Mouse (Mus musculus) midbrain, embryonic 10.5 days (tissue): ENCODE results near the gene Myo9a. TPM values are rescaled to one million over a fixed set of nuclear protein-coding genes. Genes with fewer than 3 reads are reported as not detected.
"Not testable (repeated sequence)": the region's sequence is repeated elsewhere in the genome, so short reads cannot be mapped to it uniquely, and the experiment has no call there.

Source experiments
- DNase-seq: peaks from one replicate; pipeline ENCODE4 v3.0.0-alpha.2; 2017; ENCODE audit warnings: low spot score
- H3K27ac ChIP-seq: fragments of 300-500 bp; sonication (generic); replicated peaks from 2 replicates; pipeline ENCODE4 v1.5.1; 2016; ENCODE audit warnings: mild to moderate bottlenecking
- H3K27me3 ChIP-seq: fragments of 300-500 bp; sonication (generic); 2 replicates; pipeline ENCODE4 v1.6.1; 2016; ENCODE audit warnings: low read depth, mild to moderate bottlenecking; ENCODE audit not compliant: poor library complexity, severe bottlenecking
- H3K36me3 ChIP-seq: fragments of 300-500 bp; sonication (generic); 2 replicates; pipeline ENCODE4 v1.6.1; 2016; ENCODE audit warnings: mild to moderate bottlenecking, moderate library complexity
- H3K4me1 ChIP-seq: fragments of 300-500 bp; sonication (generic); 2 replicates; pipeline ENCODE4 v1.6.1; 2016
- H3K4me3 ChIP-seq: fragments of 300-500 bp; sonication (generic); 2 replicates; pipeline ENCODE4 v1.5.1; 2016; ENCODE audit warnings: mild to moderate bottlenecking, moderate library complexity
- H3K9me3 ChIP-seq: fragments of 300-500 bp; sonication (generic); replicated peaks from 2 replicates; pipeline ENCODE4 v1.6.1; 2016; ENCODE audit warnings: mild to moderate bottlenecking
- WGBS: fragments of 180-500 bp; shearing (Covaris S2); methylation state at CpG from one replicate; pipeline ENCODE4 v1.1.7; 2016; 5-methylcytosine and 5-hydroxymethylcytosine counted together
- polyA plus RNA-seq: library from polyadenylated mRNA; unstranded; fragments of >200 nt; fragmentation: Nextera tagmentation; extraction: Ambion mirVana; gene quantifications from 2 replicates; pipeline ENCODE4 v1.2.1, GENCODE M21; 2016

The Myo9a gene
- polyA plus RNA-seq, 1 experiment from 2014 or later, result 10.4 TPM

- Histone ChIP-seq H3K36me3 (no peaks in the 10 kb centered on the region), H3K27ac (no peak overlapping the region), H3K4me1 (peaks cover 15% of the 10 kb centered on the region), H3K9me3 (no peaks in the 10 kb centered on the region), H3K27me3 (no peaks in the 10 kb centered on the region; the same call in 1 of the 2 replicates), H3K4me3 (no peak overlapping the region)
- DNase-seq, result no peak
- 84% methylated on average over 6 of the region's 6 CpGs for WGBS
Observed at GRCm38 (mm10) chr9:59955692-59956091, 205.0 kb downstream of the Myo9a start.

DNA sequence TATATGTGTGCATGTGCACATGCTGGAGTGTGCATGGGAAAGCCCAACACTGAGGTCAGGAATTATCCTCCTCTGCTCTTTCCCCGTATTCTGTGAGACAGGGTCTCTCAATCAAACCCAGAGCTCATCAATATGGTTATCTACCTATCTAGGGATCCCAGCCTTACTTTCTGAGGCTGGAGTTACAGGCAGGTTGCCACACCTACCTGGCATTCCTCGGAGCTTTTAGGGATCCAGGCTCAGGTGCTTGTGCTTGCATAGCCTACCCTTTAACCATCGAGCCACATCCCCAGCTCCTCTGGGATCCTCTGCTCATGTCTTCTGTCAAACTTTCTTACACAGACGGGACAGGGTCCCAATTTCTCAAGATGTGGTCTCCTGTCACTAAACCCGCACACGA lies 205.8 kb downstream of the Myo9a start:
- DNase-seq, result no peak
- WGBS, result 46% methylated on average over 6 of the region's 6 CpGs
- H3K9me3 ChIP-seq, result no peaks in the 10 kb centered on the region
- no peak overlapping the region for H3K4me3 ChIP-seq
- no peaks in the 10 kb centered on the region; the same call in 1 of the 2 replicates for H3K27me3 ChIP-seq
- peaks cover 19% of the 10 kb centered on the region for H3K4me1 ChIP-seq
- no peaks in the 10 kb centered on the region for H3K36me3 ChIP-seq
- no peak overlapping the region for H3K27ac ChIP-seq

GRCm38 (mm10) chr9:59958115-59958514 lies 207.4 kb downstream of the Myo9a start:
- not testable (repeated sequence) for DNase-seq
- H3K4me1 ChIP-seq, result peaks cover 15% of the 10 kb centered on the region

GRCm38 (mm10) chr9:59959276-59959675 lies 208.6 kb downstream of the Myo9a start:
- WGBS, result 3% methylated on average over 8 of the region's 8 CpGs
- no peaks in the 10 kb centered on the region for H3K36me3 ChIP-seq

More at GRCm38 (mm10) chr9:59958115-59958514, 207.4 kb downstream of the Myo9a start:
- not testable (repeated sequence) for H3K36me3 ChIP-seq, H3K4me3 ChIP-seq, H3K9me3 ChIP-seq, H3K27me3 ChIP-seq, H3K27ac ChIP-seq
- WGBS, result 97% methylated on average over 1 of the region's 1 CpGs

DNA sequence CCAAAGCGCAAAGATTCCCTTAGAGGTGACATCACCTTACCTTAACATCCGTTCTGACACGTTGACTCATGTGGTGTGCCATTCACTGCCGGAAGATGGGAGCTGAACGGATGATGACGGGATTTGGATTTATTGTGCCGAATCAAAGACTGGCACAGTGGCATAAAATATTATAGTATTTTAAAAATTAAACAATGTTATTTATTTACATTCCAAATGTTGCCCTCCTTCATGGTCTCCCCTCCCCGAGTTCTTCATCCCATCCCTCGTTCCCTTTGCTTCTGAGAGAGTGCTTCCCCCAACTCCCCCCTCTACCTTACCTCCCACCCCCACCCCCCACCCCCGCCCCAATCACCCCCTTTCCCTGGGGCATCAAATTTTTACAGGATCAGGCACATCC lies 209.9 kb downstream of the Myo9a start, which contains the start of gene Nr2e3:
Gene Nr2e3 (minus strand): TSS at position 101 of the 400 bp plus-strand sequence.
- no peak for DNase-seq
- no peaks in the 10 kb centered on the region for H3K9me3 ChIP-seq
- H3K36me3 ChIP-seq, result no peaks in the 10 kb centered on the region
- H3K4me1 ChIP-seq, result peaks cover 14% of the 10 kb centered on the region
- no peak within 1 kb of the TSS for H3K27ac ChIP-seq
- no peaks in the 10 kb centered on the region; the same call in 1 of the 2 replicates for H3K27me3 ChIP-seq
- no peak within 1 kb of the TSS for H3K4me3 ChIP-seq
- WGBS, result 91% methylated on average over 10 of the region's 10 CpGs

More at GRCm38 (mm10) chr9:59959276-59959675, 208.6 kb downstream of the Myo9a start:
- Histone ChIP-seq H3K4me3 (no peak overlapping the region), H3K4me1 (peaks cover 15% of the 10 kb centered on the region), H3K27me3 (no peaks in the 10 kb centered on the region; the same call in 1 of the 2 replicates), H3K9me3 (no peaks in the 10 kb centered on the region), H3K27ac (no peak overlapping the region)
- DNase-seq, result peak; percentile 90

- no peaks in the 10 kb centered on the region for H3K36me3 ChIP-seq
- WGBS, result 73% methylated on average over 14 of the region's 14 CpGs
- no peak overlapping the region for H3K27ac ChIP-seq
- H3K4me3 ChIP-seq, result no peak overlapping the region
- peaks cover 17% of the 10 kb centered on the region for H3K4me1 ChIP-seq
- no peaks in the 10 kb centered on the region; the same call in 1 of the 2 replicates for H3K27me3 ChIP-seq
- DNase-seq, result no peak
- no peaks in the 10 kb centered on the region for H3K9me3 ChIP-seq
Observed at GRCm38 (mm10) chr9:59961201-59961955, 210.7 kb downstream of the Myo9a start.

- Histone ChIP-seq H3K9me3 (no peaks in the 10 kb centered on the region), H3K36me3 (no peaks in the 10 kb centered on the region), H3K27ac (no peak overlapping the region), H3K4me3 (no peak overlapping the region), H3K4me1 (peaks cover 17% of the 10 kb centered on the region), H3K27me3 (no peaks in the 10 kb centered on the region; the same call in 1 of the 2 replicates)
- no peak for DNase-seq
- WGBS, result 74% methylated on average over 3 of the region's 3 CpGs
Observed at GRCm38 (mm10) chr9:59964367-59964766, 213.7 kb downstream of the Myo9a start.

GRCm38 (mm10) chr9:59965046-59965445 lies 214.3 kb downstream of the Myo9a start:
- no peaks in the 10 kb centered on the region for H3K36me3 ChIP-seq
- WGBS, result 84% methylated on average over 10 of the region's 10 CpGs
- no peak overlapping the region for H3K27ac ChIP-seq
- H3K9me3 ChIP-seq, result no peaks in the 10 kb centered on the region
- no peak overlapping the region for H3K4me3 ChIP-seq
- H3K27me3 ChIP-seq, result no peaks in the 10 kb centered on the region; the same call in 1 of the 2 replicates
- peaks cover 14% of the 10 kb centered on the region for H3K4me1 ChIP-seq
- no peak for DNase-seq

GRCm38 (mm10) chr9:59969383-59969782 lies 218.7 kb downstream of the Myo9a start:
- Histone ChIP-seq H3K36me3 (no peaks in the 10 kb centered on the region), H3K27me3 (no peaks in the 10 kb centered on the region), H3K4me1 (peaks cover 9% of the 10 kb centered on the region; the same call in 1 of the 2 replicates), H3K9me3 (no peaks in the 10 kb centered on the region), H3K27ac (no peak overlapping the region), H3K4me3 (no peak overlapping the region)
- peak; percentile 50 for DNase-seq
- 33% methylated on average over 6 of the region's 6 CpGs for WGBS

DNA sequence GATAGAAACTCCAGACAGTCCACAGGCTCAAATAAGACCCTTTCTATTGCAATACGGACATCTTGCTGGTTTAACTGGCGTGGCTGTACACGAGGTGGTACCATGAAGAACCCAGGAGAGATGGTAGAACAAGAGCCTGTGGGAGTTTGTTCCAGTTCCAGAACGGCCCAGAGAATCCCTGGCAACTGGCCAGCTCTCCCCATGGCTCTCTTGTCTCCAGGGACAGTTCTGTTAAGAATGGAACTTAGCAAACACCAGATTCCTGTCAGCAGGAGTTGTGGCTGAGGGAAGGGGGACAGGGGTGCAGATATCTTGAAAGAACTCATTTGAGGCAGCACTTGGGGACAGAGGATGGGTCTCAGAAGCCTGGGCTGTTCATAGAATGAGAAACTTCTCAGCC lies 220.6 kb downstream of the Myo9a start:
- 0 out of 2 replicates have a peak, but pooled peaks cover 4% of the 10 kb centered on the region for H3K4me1 ChIP-seq
- no peaks in the 10 kb centered on the region for H3K9me3 ChIP-seq
- H3K36me3 ChIP-seq, result no peaks in the 10 kb centered on the region
- H3K27ac ChIP-seq, result no peak overlapping the region
- DNase-seq, result no peak
- no peak overlapping the region for H3K4me3 ChIP-seq
- WGBS, result 79% methylated on average over 4 of the region's 4 CpGs
- H3K27me3 ChIP-seq, result no peaks in the 10 kb centered on the region

Other genes starting within 250 kb of the Myo9a start
- 50.4 and 51.2 TPM in 2 replicates for gene Hexa, start 211.4 kb upstream of the Myo9a start, polyA plus RNA-seq
- gene Tmem202, start 211.0 kb upstream of the Myo9a start, polyA plus RNA-seq, result 0.09 and 0.12 TPM in 2 replicates
- 4.4 and 8.2 TPM in 2 replicates for gene Celf6, start 173.0 kb upstream of the Myo9a start, polyA plus RNA-seq
- 46.5 and 70.8 TPM in 2 replicates for gene Parp6, start 133.6 kb upstream of the Myo9a start, polyA plus RNA-seq
- gene Pkm, start 94.5 kb upstream of the Myo9a start, polyA plus RNA-seq, result 2,767 and 3,271 TPM in 2 replicates
- 0.11 and 0.14 TPM in 2 replicates for gene Gramd2, start 70.8 kb upstream of the Myo9a start, polyA plus RNA-seq
- gene Senp8, start 186 bp upstream of the Myo9a start, polyA plus RNA-seq, result 21.7 and 22.0 TPM in 2 replicates
- 0.06 TPM in 1 of 2 replicates, not detected in the other for gene Nr2e3, start 209.8 kb downstream of the Myo9a start, polyA plus RNA-seq